Comparison of ENCODE assay signal across 9 mouse cellular contexts in genomic region chr5:135271563-135272165, GRCm38 (mm10). TPM values are rescaled to one million over a fixed set of nuclear protein-coding genes. Genes with fewer than 3 reads are reported as not detected.
A peak's percentile ranks its signal among the peaks of the same experiment; 100 is the strongest.
DNase-seq lines count a peak whose midpoint lies in the region; ATAC-seq and TF ChIP-seq lines count a peak whose summit lies in the region.
"Had no signal": no experiment of that assay in that cellular context is flagged by ENCODE, and none has a peak within 500 bp of the region (broad histone marks: within the 10 kb centered on the region; RNA-seq: fewer than 3 reads in every experiment).

No protein-coding gene starts in this region.

- no peak overlapping the region for H3K4me2 ChIP-seq in neural tube, embryonic 15.5 days

- no peak for TF ChIP-seq CTCF in layer of hippocampus, adult 2 months (conservative IDR thresholded peaks at IDR 0.05)

- 79% methylated on average over 12 of the region's 12 CpGs for WGBS in heart, embryonic 10.5 days
- 43% methylated on average over 12 of the region's 12 CpGs for WGBS in neural tube, embryonic 15.5 days

- peaks cover 34% of the 10 kb centered on the region for H3K4me1 ChIP-seq in heart, embryonic 10.5 days
- peaks cover 19% of the 10 kb centered on the region for H3K4me1 ChIP-seq in neural tube, embryonic 15.5 days

- peak; percentile 40 to 58 for DNase-seq in heart, adult 18-20 months
- DNase-seq in heart, embryonic 10.5 days (ENCODE audit: low spot score) = no peak
- DNase-seq in cerebellum, postnatal 25 days = peak; percentile 74 to 83
- DNase-seq in layer of hippocampus, adult 2 months (ENCODE audit: low spot score in 2 of 2) = peak; percentile 48 to 57
- no peak for DNase-seq in urinary bladder, postnatal 14 days (ENCODE audit: low spot score)
- no peak for DNase-seq in embryo, embryonic 11 days

- no peak overlapping the region for H3K27ac ChIP-seq in heart, embryonic 10.5 days
- H3K27ac ChIP-seq in layer of hippocampus, adult 2 months = no peak overlapping the region
- peak overlapping the region; percentile 35 for H3K27ac ChIP-seq in neural tube, embryonic 15.5 days (replicated peaks)
- H3K27ac ChIP-seq: kidney, postnatal 0 days had no signal

- no peaks in the 10 kb centered on the region for H3K36me3 ChIP-seq in heart, embryonic 10.5 days
- no peaks in the 10 kb centered on the region for H3K36me3 ChIP-seq in neural tube, embryonic 15.5 days

- H3K9me3 ChIP-seq in heart, embryonic 10.5 days = no peaks in the 10 kb centered on the region
- no peaks in the 10 kb centered on the region for H3K9me3 ChIP-seq in neural tube, embryonic 15.5 days (replicated peaks)

- H3K4me3 ChIP-seq in heart, embryonic 10.5 days = no peak overlapping the region
- H3K4me3 ChIP-seq in layer of hippocampus, adult 2 months = no peak overlapping the region
- no peak overlapping the region for H3K4me3 ChIP-seq in neural tube, embryonic 15.5 days (replicated peaks)

- H3K27me3 ChIP-seq in heart, embryonic 10.5 days (ENCODE audit: insufficient read depth, poor library complexity, severe bottlenecking) = peaks cover 11% of the 10 kb centered on the region
- H3K27me3 ChIP-seq in neural tube, embryonic 15.5 days (replicated peaks) = no peaks in the 10 kb centered on the region; the same call in 1 of the 2 replicates

- ATAC-seq in neural tube, embryonic 15.5 days (ENCODE audit: low FRiP score) = peak; percentile 66; the same call in 1 of the 2 replicates
- no peak for ATAC-seq in megakaryocyte, adult 5-6 weeks (ENCODE audit: poor library complexity, severe bottlenecking)

- no peak overlapping the region for H3K9ac ChIP-seq in neural tube, embryonic 15.5 days (replicated peaks)

RNA-seq across cellular contexts. Expression of gene Fzd9, which starts 20.6 kb away (rescaled TPM):
- 1 to 10 TPM; 1.6 to 2.2 TPM for total RNA-seq in heart, adult 18-20 months (2021)
- 4.5 and 7.2 TPM in 2 replicates for polyA plus RNA-seq in heart, embryonic 10.5 days (2016; fragmentation: Nextera tagmentation; extraction: Ambion mirVana)
- total RNA-seq in layer of hippocampus, adult 2 months (2021) = 1 to 10 TPM; 4.5 to 5.0 TPM
- polyA plus RNA-seq in neural tube, embryonic 15.5 days (2015; fragmentation: Nextera tagmentation; extraction: Ambion mirVana) = 11.0 and 14.8 TPM in 2 replicates
- total RNA-seq in megakaryocyte, adult 5-6 weeks (2015) = not detected in 2 replicates
- total RNA-seq in megakaryocyte, adult 5-6 weeks (2017) = 0.26 TPM in 1 of 2 replicates, not detected in the other

Comparison
In these comparisons a context has a peak if more than half of its experiments do, and no peak if none do; other contexts are left out.
1. DNase-seq: peak in heart, adult 18-20 months (2 of 2), cerebellum, postnatal 25 days (2 of 2) and layer of hippocampus, adult 2 months (2 of 2); none in heart, embryonic 10.5 days (single experiment), urinary bladder, postnatal 14 days (single experiment) and embryo, embryonic 11 days (single experiment).